Mouse (Mus musculus) left cerebral cortex, adult 18-20 months (tissue): Measurements from ENCODE around the gene Epor. TPM values are rescaled to one million over a fixed set of nuclear protein-coding genes. Genes with fewer than 3 reads are reported as not detected.

ENCODE experiments used
- DNase-seq, 2 experiments: peaks; one replicate each; pipeline ENCODE4 v3.0.0; 2021 to 2022; ENCODE audit warnings: low spot score in 2 of 2, mixed read lengths in 1 of 2
- long read RNA-seq, 2 experiments: library from polyadenylated mRNA; stranded (forward); transcript quantifications; one replicate each; pipeline ENCODE4 v2.0.0; 2021
- total RNA-seq, 2 experiments: library from RNA; stranded (reverse); gene quantifications; 2 replicates each; pipeline ENCODE4 v1.2.3; 2021

Gene Epor
- 10 to 100 TPM; 10.7 to 12.9 TPM for total RNA-seq
- long read RNA-seq, experiment 1, partial matches to known transcripts: 13 of 22 reads
- long read RNA-seq, experiment 1, other reads (novel, unspliced or antisense): 7 of 22 reads
- long read RNA-seq, experiment 2, partial matches to known transcripts: 12 of 24 reads
- long read RNA-seq, experiment 2, other reads (novel, unspliced or antisense): 11 of 24 reads

DNA sequence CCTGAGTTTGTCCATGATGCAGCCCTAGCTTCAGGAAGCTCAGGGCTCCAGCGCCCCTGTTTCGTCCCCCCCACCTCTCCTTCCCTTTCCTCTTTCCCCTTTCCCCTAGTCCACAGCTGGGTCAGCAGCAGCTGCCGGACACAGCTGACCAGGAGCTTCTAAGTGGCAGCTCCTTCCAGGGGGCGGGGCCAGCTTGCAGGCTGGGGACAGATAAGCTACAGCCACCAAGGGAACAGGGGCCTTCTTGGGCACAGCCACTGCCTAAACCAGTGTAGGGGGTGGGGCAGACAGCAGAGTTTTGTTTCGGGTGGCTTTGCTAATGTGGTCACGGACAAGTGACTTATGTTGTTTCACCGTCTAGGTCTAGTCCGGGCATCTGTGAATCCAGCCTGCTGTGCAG lies at the start of gene Epor:
TSS of gene Epor (minus strand) at position 90 of the 400 bp plus-strand sequence.
- DNase-seq: no peak

- no peak for DNase-seq
These were observed 49.4 kb upstream of the Epor start for GRCm38 (mm10) chr9:22012731-22013130.

- DNase-seq: no peak
These were observed 47.7 kb upstream of the Epor start for GRCm38 (mm10) chr9:22011055-22011454.

DNA sequence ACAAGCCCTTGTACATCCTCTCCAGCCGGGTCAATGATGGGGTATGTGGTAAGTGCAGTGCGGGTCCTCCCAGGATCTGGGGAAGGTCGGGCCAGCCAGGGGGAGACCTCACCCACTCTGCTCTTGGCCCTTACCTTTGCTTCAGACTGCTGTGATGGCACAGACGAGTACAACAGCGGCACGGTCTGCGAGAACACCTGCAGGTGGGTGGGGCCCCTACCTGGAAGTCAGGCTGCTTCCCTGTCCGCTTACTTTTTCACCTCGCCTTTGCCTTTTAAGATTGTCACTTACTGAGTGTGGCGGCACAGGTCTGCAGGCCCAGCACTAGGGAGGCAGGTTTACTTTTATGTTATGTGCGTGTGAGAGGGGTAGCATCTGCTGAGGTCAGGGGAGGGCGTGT lies 41.2 kb upstream of the Epor start:
- DNase-seq: no peak

- DNase-seq: peak; percentile 37 to 46
These were observed 39.9 kb upstream of the Epor start for GRCm38 (mm10) chr9:22003163-22003554.

DNA sequence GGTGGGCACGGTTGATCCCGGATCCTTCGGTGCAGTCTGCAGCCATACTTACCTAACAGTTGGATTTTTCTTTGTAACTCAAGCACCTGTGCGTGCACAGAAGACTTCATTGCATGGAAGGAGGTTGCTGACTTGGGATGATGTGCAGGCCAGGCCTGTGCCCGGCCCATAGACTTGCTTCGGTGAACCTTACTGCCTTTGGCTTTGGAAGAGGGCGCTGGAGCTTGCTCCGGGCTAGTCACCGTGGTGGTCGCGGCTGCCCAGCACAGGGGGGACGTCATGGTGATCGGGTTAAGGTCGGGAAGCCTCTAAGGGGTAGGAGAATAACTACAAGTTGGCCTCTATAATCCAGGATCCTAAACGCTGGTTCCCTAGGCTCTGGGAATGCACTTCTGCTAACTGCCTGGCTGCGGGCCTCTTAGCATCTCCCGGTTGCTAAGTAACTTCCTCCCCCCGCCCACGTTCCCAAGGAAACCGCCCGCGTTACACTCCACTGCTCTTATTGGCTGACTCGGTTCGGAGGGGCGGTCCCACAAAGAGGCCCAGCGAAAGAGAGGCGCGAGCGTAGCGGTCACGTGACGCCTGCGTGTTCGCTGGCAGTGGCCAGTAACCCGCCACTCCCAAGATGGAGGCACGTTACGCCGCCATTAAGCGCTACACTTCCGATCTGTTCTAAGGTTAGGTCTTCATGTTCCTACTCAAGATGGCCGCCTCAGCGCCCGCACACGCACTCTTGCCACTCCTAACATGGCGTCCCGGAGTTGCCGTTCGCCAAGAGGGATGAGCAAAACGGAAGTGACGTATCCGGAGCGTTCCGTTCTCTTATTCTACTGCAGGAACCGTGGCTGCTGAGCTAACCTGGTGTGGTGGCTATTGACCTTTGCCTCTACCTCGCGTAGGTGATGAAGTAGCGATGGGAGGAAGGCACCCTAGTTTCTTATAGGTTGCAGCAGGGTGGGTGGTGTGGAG lies 39.2 kb upstream of the Epor start, which contains the start of the genes Ccdc151 and Prkcsh:
TSS of gene Ccdc151 (minus strand) at position 441 of the 969 bp plus-strand sequence.
TSS of gene Prkcsh (plus strand) at position 613 of the 969 bp plus-strand sequence.
- peak; percentile 98 to 100 for DNase-seq

- no peak for DNase-seq
These were observed 38.3 kb upstream of the Epor start for GRCm38 (mm10) chr9:22001633-22002032.

DNA sequence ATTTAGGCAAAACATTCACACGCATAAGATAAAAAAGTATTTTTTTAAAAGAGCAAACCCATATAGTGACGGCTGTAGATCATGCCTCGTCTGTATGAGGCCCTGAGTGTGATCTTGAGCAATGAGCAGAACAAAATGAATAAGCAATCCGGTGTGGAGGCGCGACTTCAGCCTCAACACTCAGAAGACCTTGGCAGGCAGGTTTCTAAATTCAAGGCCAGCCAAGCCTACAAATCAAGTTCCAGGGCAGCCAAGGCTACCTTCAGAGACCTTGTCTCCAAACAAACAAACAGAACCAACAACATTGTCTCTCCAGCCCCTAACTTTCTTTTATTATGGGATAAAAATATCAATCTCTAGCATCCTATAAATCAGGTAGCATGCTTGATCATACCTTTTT lies 37.0 kb upstream of the Epor start:
- no peak for DNase-seq

DNA sequence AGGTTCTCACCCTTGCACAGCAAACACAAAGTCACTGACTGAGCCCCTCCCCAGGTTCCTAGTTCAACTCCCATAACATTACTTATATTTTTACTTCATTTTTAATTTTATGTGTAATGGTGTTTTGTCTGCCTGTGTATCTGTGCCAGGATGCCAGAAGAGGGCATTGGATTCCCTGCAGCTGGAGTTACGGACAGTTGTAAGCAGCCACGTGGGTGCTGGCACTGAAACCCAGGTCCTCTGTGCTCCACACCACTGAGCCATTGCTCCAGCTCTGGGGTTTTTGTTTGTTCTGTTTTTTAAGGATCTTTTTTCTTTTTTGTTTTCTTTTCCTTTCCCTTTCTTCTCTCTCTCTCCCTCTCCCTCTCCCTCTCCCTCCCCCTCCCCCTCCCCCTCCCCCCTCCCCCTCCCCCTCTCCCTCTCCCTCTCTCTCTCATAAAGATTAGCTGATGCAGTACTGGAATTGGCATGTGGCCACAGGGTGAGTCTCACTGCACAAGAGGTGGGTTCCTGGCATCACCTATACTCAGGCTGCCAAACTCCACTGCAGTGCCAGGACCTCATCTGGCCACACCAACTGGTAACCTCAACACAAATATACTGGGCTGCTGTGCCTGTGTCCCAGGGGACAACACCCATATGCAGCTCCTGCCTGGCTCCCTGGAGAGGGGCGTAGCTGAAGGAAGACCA lies 33.0 kb upstream of the Epor start:
- DNase-seq: no peak

DNA sequence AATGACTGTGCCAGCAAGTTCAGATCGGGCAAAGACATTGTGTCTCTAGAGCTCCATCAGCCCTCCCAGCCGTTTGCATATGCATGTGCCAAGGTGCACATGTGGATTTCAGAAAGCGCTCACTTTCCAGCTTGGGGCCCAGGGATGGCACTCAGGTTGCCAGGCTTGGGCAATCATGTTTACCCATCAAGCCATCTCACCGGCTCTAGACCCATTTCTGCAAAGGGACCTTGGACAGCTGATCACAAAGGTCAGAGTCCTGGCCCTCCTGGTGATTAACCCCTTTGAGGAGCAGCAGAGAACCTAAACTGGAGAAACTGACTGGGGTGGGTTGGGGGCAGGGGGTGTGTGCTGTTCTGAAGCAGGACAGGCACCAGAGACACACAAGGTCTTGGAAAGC lies 28.9 kb upstream of the Epor start:
- DNase-seq: no peak

GRCm38 (mm10) chr9:21989230-21990110 lies 26.2 kb upstream of the Epor start, which contains the start of gene Rgl3:
Gene Rgl3, minus strand, starts transcription at chr9:21989446.
- no peak for DNase-seq

DNA sequence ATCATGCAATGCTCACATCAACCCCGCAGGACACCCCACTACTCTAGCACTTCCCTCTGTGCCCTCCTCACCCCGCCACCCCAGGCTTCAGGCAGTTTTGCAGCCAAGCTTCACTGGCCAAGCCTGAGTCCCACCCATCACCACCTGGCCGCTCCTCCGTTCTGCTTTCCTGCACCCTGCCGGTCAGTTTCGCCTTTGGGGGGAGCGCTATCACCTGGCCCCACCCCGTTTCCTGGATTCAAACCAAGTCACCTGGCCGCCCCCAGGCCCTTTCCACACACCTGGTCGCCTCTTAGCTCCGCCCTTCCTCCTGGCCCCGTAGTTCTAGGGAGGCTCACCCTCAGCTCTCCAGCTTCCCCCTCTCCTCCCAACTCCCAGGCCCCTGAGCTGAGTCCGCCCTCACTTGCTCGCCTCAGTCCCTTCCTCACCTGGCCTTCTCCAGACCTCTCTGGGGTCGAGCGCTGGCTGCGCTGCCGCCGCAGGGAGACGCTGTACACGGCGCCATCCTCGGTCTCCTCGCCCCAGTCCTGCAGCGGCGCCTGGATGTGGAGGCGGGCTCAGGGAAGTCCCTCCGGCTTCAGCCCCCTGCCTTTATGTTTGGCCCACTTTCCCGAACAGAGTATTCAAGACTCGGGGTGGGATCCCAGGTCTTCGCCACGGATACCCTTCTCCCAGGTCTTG lies 25.3 kb upstream of the Epor start:
- no peak for DNase-seq

- no peak for DNase-seq
These were observed 24.5 kb upstream of the Epor start for GRCm38 (mm10) chr9:21987592-21988342.

GRCm38 (mm10) chr9:21983911-21984310 lies 20.6 kb upstream of the Epor start:
- no peak for DNase-seq

GRCm38 (mm10) chr9:21978398-21979128 lies 15.3 kb upstream of the Epor start:
- no peak for DNase-seq

GRCm38 (mm10) chr9:21977972-21978371 lies 14.7 kb upstream of the Epor start:
- DNase-seq: no peak

DNA sequence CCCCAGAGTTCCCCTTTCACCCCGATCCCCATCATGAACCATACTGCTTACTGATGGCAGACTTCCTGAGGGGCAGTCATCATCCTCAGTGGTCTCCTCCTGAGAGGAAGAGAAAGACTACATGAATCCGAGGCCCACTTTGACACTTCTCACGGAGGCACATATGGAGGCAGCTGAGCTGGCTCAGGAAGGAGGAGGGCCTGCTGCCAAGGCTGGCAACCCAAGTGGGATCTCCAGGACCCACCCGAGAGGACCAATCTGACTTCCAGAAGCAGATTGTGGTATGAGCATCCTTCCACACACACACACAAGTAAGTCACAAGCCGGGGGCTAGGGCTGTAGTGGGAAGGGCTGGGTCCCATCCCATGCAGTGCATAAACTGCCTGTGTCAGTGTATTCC lies 14.0 kb upstream of the Epor start:
- DNase-seq: no peak

DNA sequence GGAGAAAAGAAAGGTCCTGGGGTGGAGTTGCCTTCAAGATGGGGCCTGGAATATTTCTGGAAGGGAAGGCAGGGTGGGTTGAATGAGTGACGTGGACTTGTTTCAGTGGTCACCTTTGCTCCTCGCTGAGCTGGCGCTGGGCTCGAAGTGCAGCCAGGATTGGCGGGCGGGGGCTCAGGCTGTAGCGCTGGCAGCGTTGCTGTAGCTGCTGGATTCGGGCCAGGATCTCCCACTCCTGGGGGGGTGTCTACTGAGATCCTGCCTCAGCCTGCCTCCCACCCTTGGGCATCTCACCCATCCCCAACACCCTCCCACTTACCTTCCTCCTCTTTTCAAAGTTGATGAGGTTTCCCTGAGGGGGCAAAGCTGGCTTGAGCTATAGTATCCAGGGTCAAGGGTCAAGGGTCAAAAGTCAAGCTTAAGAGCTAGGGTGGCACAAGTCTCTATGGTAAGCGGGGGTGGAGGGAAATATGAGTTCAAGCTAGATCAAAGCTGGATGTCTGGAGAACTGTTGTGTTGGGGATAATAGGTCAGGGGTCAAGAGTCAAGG lies 13.4 kb upstream of the Epor start:
- DNase-seq: no peak
